Mouse (Mus musculus) bone marrow macrophage, adult 2 months (primary cell): ENCODE data around the gene Erich6b.

Experiments
- CTCF ChIP-seq: IDR thresholded peaks from 2 replicates; pipeline ENCODE4 v1.5.1; 2012; ENCODE audit warnings: low read depth, mild to moderate bottlenecking, low read length, moderate library complexity
- POLR2A ChIP-seq: IDR thresholded peaks from 2 replicates; pipeline ENCODE4 v1.6.1; 2012; ENCODE audit warnings: mild to moderate bottlenecking, low read depth, low read length, borderline replicate concordance

DNA sequence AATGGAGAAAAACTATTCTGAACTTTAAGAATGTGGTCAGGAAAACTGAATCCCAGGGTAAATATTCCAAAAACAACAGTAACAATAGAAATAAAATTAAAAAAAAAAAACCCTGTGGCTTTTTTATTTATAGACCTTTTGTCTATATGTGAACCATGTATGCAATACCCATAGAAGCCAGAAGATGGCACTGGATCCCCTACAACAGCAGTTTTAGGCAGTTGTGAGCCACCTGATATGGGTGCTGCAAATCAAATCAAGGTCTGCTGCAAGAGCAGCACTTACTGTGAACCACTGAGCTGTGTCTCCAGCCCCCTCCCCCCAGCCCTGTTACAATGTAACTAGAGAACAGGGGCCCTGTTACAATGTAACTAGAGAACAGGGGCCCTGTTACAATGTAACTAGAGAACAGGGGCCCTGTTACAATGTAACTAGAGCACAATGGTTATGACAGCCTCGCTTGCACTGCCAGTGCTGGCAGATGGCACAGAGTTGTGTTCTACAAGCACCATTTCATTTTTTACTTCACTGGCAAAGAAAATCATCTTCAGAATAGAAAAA lies 27.1 kb downstream of the Erich6b start:
- TF ChIP-seq CTCF (no peak), POLR2A (no peak)
